Mouse (Mus musculus) liver, postnatal 0 days (tissue): ENCODE results near the gene Vsir.

Experiments
- CTCF ChIP-seq: sonication (generic); IDR thresholded peaks from 2 replicates; pipeline ENCODE4 v1.5.1; 2016; ENCODE audit warnings: antibody characterized with exemption, low read depth
- EP300 ChIP-seq: IDR thresholded peaks from 2 replicates; pipeline ENCODE4 v1.6.1; 2016; ENCODE audit warnings: antibody characterized with exemption, low read depth, mild to moderate bottlenecking

- TF ChIP-seq EP300 (no peak), CTCF (no peak)
Measured at GRCm38 (mm10) chr10:60362310-60362628, 15.6 kb downstream of the Vsir start.
